Mouse (Mus musculus) C2C12 (cell line): ENCODE measurements around the gene Tomm6. TPM values are rescaled to one million over a fixed set of nuclear protein-coding genes. Genes with fewer than 3 reads are reported as not detected.

Experiments used
- H3K27me3 ChIP-seq: one replicate; pipeline ENCODE4 v1.6.1; 2011; ENCODE audit not compliant: control insufficient read depth, insufficient read depth, insufficient read length
- H3K36me3 ChIP-seq: one replicate; pipeline ENCODE4 v1.6.1; 2011; ENCODE audit not compliant: control insufficient read depth, insufficient read depth
- H3K4me3 ChIP-seq: one replicate; pipeline ENCODE4 v1.5.1; 2011; ENCODE audit warnings: mild to moderate bottlenecking, control low read depth; ENCODE audit not compliant: poor library complexity, insufficient read depth, severe bottlenecking
- H3K79me2 ChIP-seq: one replicate; pipeline ENCODE4 v1.6.1; 2011; ENCODE audit not compliant: control insufficient read depth, insufficient read depth
- H3K79me3 ChIP-seq: one replicate; pipeline ENCODE4 v1.6.1; 2011; ENCODE audit warnings: low read depth, control low read depth
- H3ac ChIP-seq: one replicate; pipeline ENCODE3; 2011; ENCODE audit warnings: low read depth; ENCODE audit not compliant: control insufficient read depth, insufficient read length
- CEBPB ChIP-seq: IDR thresholded peaks from one replicate; pipeline ENCODE4 v1.6.1; 2011; ENCODE audit warnings: low read depth, mild to moderate bottlenecking, control low read depth, moderate library complexity
- CTCF ChIP-seq: IDR thresholded peaks from one replicate; pipeline ENCODE4 v1.5.1; 2011; ENCODE audit not compliant: control insufficient read depth, insufficient read depth, insufficient read length
- FOSL1 ChIP-seq: IDR thresholded peaks from one replicate; pipeline ENCODE4 v1.8.0; 2011; ENCODE audit warnings: mild to moderate bottlenecking, low read length; ENCODE audit not compliant: poor library complexity, insufficient read depth, severe bottlenecking
- MAX ChIP-seq: IDR thresholded peaks from one replicate; pipeline ENCODE4 v1.6.1; 2011; ENCODE audit warnings: mild to moderate bottlenecking, control low read depth
- MYOD1 ChIP-seq: IDR thresholded peaks from one replicate; pipeline ENCODE4 v1.6.1; 2011; ENCODE audit warnings: low read depth; ENCODE audit not compliant: control insufficient read depth, insufficient read length
- MYOG ChIP-seq: IDR thresholded peaks from one replicate; pipeline ENCODE4 v1.6.1; 2011; ENCODE audit not compliant: control insufficient read depth, insufficient read length; ENCODE audit errors: extremely low read depth
- USF1 ChIP-seq: IDR thresholded peaks from one replicate; pipeline ENCODE4 v1.6.1; 2011; ENCODE audit warnings: low read depth, mild to moderate bottlenecking, control low read depth, moderate library complexity
- polyA plus RNA-seq: library from polyadenylated mRNA; unstranded; fragments of >200 nt; fragmentation: generic; extraction: Trizol; gene quantifications from one replicate; pipeline ENCODE4 v1.2.1, GENCODE M21; 2012; ENCODE audit warnings: missing spikeins

The Tomm6 gene
- polyA plus RNA-seq, 1 experiment = 223 TPM

- H3ac ChIP-seq = peak overlapping the region; percentile 43
- H3K36me3 ChIP-seq = no peaks in the 10 kb centered on the region
- H3K4me3 ChIP-seq = no peak overlapping the region
- no peaks in the 10 kb centered on the region for H3K79me2 ChIP-seq
- no peak for TF ChIP-seq USF1
- no peaks in the 10 kb centered on the region for H3K27me3 ChIP-seq
- H3K79me3 ChIP-seq = no peaks in the 10 kb centered on the region
Observed at GRCm38 (mm10) chr17:47693671-47694441, 5.7 kb upstream of the Tomm6 start.

- no peaks in the 10 kb centered on the region for H3K27me3 ChIP-seq
- TF ChIP-seq MAX = no peak
- TF ChIP-seq MYOG = no peak
- no peak for TF ChIP-seq USF1
- TF ChIP-seq CEBPB = no peak
- no peak for TF ChIP-seq CTCF
- TF ChIP-seq MYOD1 = no peak
- no peak for TF ChIP-seq FOSL1
Observed at GRCm38 (mm10) chr17:47691650-47692049, 3.5 kb upstream of the Tomm6 start.

GRCm38 (mm10) chr17:47689894-47690293 lies 1.7 kb upstream of the Tomm6 start:
- H3K4me3 ChIP-seq = no peak overlapping the region
- H3K79me2 ChIP-seq = peaks cover 29% of the 10 kb centered on the region
- TF ChIP-seq CTCF = no peak
- TF ChIP-seq USF1 = no peak
- no peak for TF ChIP-seq FOSL1
- TF ChIP-seq MAX = no peak
- TF ChIP-seq MYOD1 = no peak
- no peak for TF ChIP-seq CEBPB
- TF ChIP-seq MYOG = no peak
- H3K79me3 ChIP-seq = peaks cover 20% of the 10 kb centered on the region
- H3K27me3 ChIP-seq = no peaks in the 10 kb centered on the region
- peak overlapping the region; percentile 14 for H3ac ChIP-seq
- peaks cover 16% of the 10 kb centered on the region for H3K36me3 ChIP-seq

More at GRCm38 (mm10) chr17:47691650-47692049, 3.5 kb upstream of the Tomm6 start:
- Histone ChIP-seq H3K79me2 (peaks cover 12% of the 10 kb centered on the region), H3K4me3 (no peak overlapping the region), H3ac (no peak overlapping the region), H3K36me3 (peaks cover 3% of the 10 kb centered on the region), H3K79me3 (peaks cover 11% of the 10 kb centered on the region)

GRCm38 (mm10) chr17:47688608-47689575 lies 706 bp upstream of the Tomm6 start, which contains the start of gene Frs3:
TSS of gene Frs3 (plus strand) at chr17:47689030.
- TF ChIP-seq MYOG = no peak
- TF ChIP-seq MAX = no peak
- TF ChIP-seq CEBPB = no peak
- Histone ChIP-seq H3K36me3 (peaks cover 25% of the 10 kb centered on the region), H3ac (peak within 1 kb of the TSS; percentile 82), H3K79me2 (peaks cover 29% of the 10 kb centered on the region), H3K4me3 (peak within 1 kb of the TSS; percentile 94), H3K27me3 (no peaks in the 10 kb centered on the region), H3K79me3 (peaks cover 20% of the 10 kb centered on the region)

GRCm38 (mm10) chr17:47687409-47688343 lies 510 bp downstream of the Tomm6 start:
- Histone ChIP-seq H3K79me2 (peaks cover 29% of the 10 kb centered on the region), H3K27me3 (no peaks in the 10 kb centered on the region), H3K4me3 (peak overlapping the region; percentile 94), H3K36me3 (peaks cover 32% of the 10 kb centered on the region), H3ac (peak overlapping the region; percentile 82), H3K79me3 (peaks cover 20% of the 10 kb centered on the region)
- no peak for TF ChIP-seq FOSL1
- TF ChIP-seq MAX = peak; percentile 35
- no peak for TF ChIP-seq MYOD1
- TF ChIP-seq MYOG = no peak
- peak; percentile 52 for TF ChIP-seq USF1
- TF ChIP-seq CEBPB = peak; percentile 97
- no peak for TF ChIP-seq CTCF
